Mouse (Mus musculus) gastrocnemius, postnatal 36 days (tissue): ENCODE measurements around the gene Stx7. TPM values are rescaled to one million over a fixed set of nuclear protein-coding genes. Genes with fewer than 3 reads are reported as not detected.

ENCODE experiments used
- DNase-seq, 2 experiments: peaks; one replicate each; pipeline ENCODE4 v3.0.0; 2022
- intact Hi-C: fragments of 180-260 bp; cut with DNase I; formaldehyde crosslinking; loops from one replicate; pipeline ENCODE4 v1.15.1; 2025
- total RNA-seq, 2 experiments: library from RNA; stranded (reverse); gene quantifications; 2 replicates each; pipeline ENCODE4 v1.2.3; 2021

Stx7 gene
- total RNA-seq, 2 experiments from 2014 or later, result 21.5 to 24.3 TPM

- intact Hi-C loops, result no loop called here
- no peak for DNase-seq
Observed at GRCm38 (mm10) chr10:24232281-24232680, 83.2 kb downstream of the Stx7 start.

GRCm38 (mm10) chr10:24235426-24236283, 86.6 kb downstream of the Stx7 start:
- intact Hi-C loops, result no loop called here

More at GRCm38 (mm10) chr10:24235426-24236283, 86.6 kb downstream of the Stx7 start:
- no peak for DNase-seq

Other genes with a start within 250 kb of the Stx7 start
- not detected for gene Taar1, start 228.9 kb upstream of the Stx7 start, total RNA-seq
- not detected for gene Taar2, start 210.7 kb upstream of the Stx7 start, total RNA-seq
- gene Taar3, start 199.7 kb upstream of the Stx7 start, total RNA-seq, result not detected
- not detected for gene Taar4, start 188.8 kb upstream of the Stx7 start, total RNA-seq
- not detected for gene Taar5, start 178.6 kb upstream of the Stx7 start, total RNA-seq
- not detected for gene Taar6, start 163.7 kb upstream of the Stx7 start, total RNA-seq
- not detected for gene Taar7a, start 155.8 kb upstream of the Stx7 start, total RNA-seq
- not detected for gene Taar7b, start 149.4 kb upstream of the Stx7 start, total RNA-seq
- not detected for gene Taar7d, start 122.1 kb upstream of the Stx7 start, total RNA-seq
- not detected for gene Taar7e, start 111.7 kb upstream of the Stx7 start, total RNA-seq
- gene Taar7f, start 99.8 kb upstream of the Stx7 start, total RNA-seq, result not detected
- gene Taar8a, start 72.8 kb upstream of the Stx7 start, total RNA-seq, result not detected
- gene Taar8b, start 57.0 kb upstream of the Stx7 start, total RNA-seq, result not detected
- gene Taar8c, start 47.4 kb upstream of the Stx7 start, total RNA-seq, result not detected
- not detected for gene Taar9, start 39.8 kb upstream of the Stx7 start, total RNA-seq
- gene Moxd1, start 74.2 kb downstream of the Stx7 start, total RNA-seq, result under 1 TPM; 0.26 to 0.57 TPM